Mouse (Mus musculus) testis, adult 2 months (tissue): Measurements from ENCODE around the gene Tmtc4. TPM values are rescaled to one million over a fixed set of nuclear protein-coding genes. Genes with fewer than 3 reads are reported as not detected.

Experiments
- H3K27ac ChIP-seq: fragments of 200-500 bp; 2 replicates; pipeline ENCODE4 v1.5.1; 2012; ENCODE audit warnings: low read depth, low read length; ENCODE audit not compliant: control insufficient read depth, insufficient read depth
- H3K27me3 ChIP-seq: fragments of 200-500 bp; 2 replicates; pipeline ENCODE4 v1.6.1; 2012; ENCODE audit warnings: mild to moderate bottlenecking, low read length, moderate library complexity; ENCODE audit not compliant: control insufficient read depth, insufficient read depth
- H3K36me3 ChIP-seq: fragments of 200-500 bp; 2 replicates; pipeline ENCODE4 v1.6.1; 2012; ENCODE audit warnings: mild to moderate bottlenecking, low read length; ENCODE audit not compliant: control insufficient read depth, insufficient read depth
- H3K4me1 ChIP-seq: fragments of 200-500 bp; 2 replicates; pipeline ENCODE4 v1.6.1; 2012; ENCODE audit warnings: low read length; ENCODE audit not compliant: control insufficient read depth, insufficient read depth
- H3K4me3 ChIP-seq: fragments of 200-500 bp; 2 replicates; pipeline ENCODE4 v1.5.1; 2012; ENCODE audit warnings: low read depth, mild to moderate bottlenecking, low read length, moderate library complexity, mixed read lengths; ENCODE audit not compliant: control insufficient read depth
- CTCF ChIP-seq: fragments of 200-500 bp; IDR thresholded peaks from 2 replicates; pipeline ENCODE4 v1.5.1; 2012; ENCODE audit warnings: low read depth, mild to moderate bottlenecking, inconsistent platforms, low read length, moderate library complexity; ENCODE audit not compliant: control insufficient read depth, insufficient read depth, insufficient replicate concordance
- POLR2A ChIP-seq: fragments of 200-500 bp; IDR thresholded peaks from 2 replicates; pipeline ENCODE4 v1.6.1; 2012; ENCODE audit warnings: low read depth, mild to moderate bottlenecking, inconsistent platforms, low read length, moderate library complexity; ENCODE audit not compliant: control insufficient read depth
- polyA plus RNA-seq: library from polyadenylated mRNA; depleted of rRNA; stranded (reverse); fragments of >200 nt; gene quantifications from 2 replicates; pipeline ENCODE4 v1.2.3, GENCODE M21; 2012; rRNA removed

Gene Tmtc4
- 7.2 and 10.4 TPM in 2 replicates for polyA plus RNA-seq

- TF ChIP-seq POLR2A = peak; percentile 85
- TF ChIP-seq CTCF = no peak; the same call in 1 of the 2 replicates
- Histone ChIP-seq H3K27me3 (no peaks in the 10 kb centered on the region), H3K36me3 (no peaks in the 10 kb centered on the region), H3K27ac (peak within 1 kb of the TSS; percentile 90), H3K4me1 (peaks cover 9% of the 10 kb centered on the region), H3K4me3 (peak within 1 kb of the TSS; percentile 91)
Observed at GRCm38 (mm10) chr14:122983226-122984215, at the start of gene Tmtc4. Tmtc4 (minus strand) TSS chr14:122984035.

GRCm38 (mm10) chr14:123032435-123032834 is 48.6 kb upstream of the Tmtc4 start:
- no peaks in the 10 kb centered on the region; the same call in 1 of the 2 replicates for H3K4me1 ChIP-seq
- H3K27me3 ChIP-seq = no peaks in the 10 kb centered on the region
- TF ChIP-seq POLR2A (no peak), CTCF (no peak)
- no peak overlapping the region for H3K27ac ChIP-seq
- no peak overlapping the region for H3K4me3 ChIP-seq
- H3K36me3 ChIP-seq = no peaks in the 10 kb centered on the region

GRCm38 (mm10) chr14:123027876-123028275 is 44.0 kb upstream of the Tmtc4 start:
- Histone ChIP-seq H3K36me3 (no peaks in the 10 kb centered on the region), H3K4me1 (no peaks in the 10 kb centered on the region), H3K27ac (no peak overlapping the region), H3K4me3 (no peak overlapping the region), H3K27me3 (no peaks in the 10 kb centered on the region)
- TF ChIP-seq POLR2A (no peak), CTCF (no peak)

GRCm38 (mm10) chr14:123022981-123023380 is 39.1 kb upstream of the Tmtc4 start:
- no peak overlapping the region for H3K4me3 ChIP-seq
- no peaks in the 10 kb centered on the region for H3K36me3 ChIP-seq
- H3K4me1 ChIP-seq = no peaks in the 10 kb centered on the region
- H3K27ac ChIP-seq = no peak overlapping the region
- no peaks in the 10 kb centered on the region for H3K27me3 ChIP-seq
- TF ChIP-seq CTCF (no peak), POLR2A (no peak)

GRCm38 (mm10) chr14:123016310-123016709 is 32.5 kb upstream of the Tmtc4 start:
- H3K27me3 ChIP-seq = no peaks in the 10 kb centered on the region
- no peak for TF ChIP-seq POLR2A
- no peak for TF ChIP-seq CTCF
- H3K4me1 ChIP-seq = no peaks in the 10 kb centered on the region
- H3K36me3 ChIP-seq = no peaks in the 10 kb centered on the region
- H3K4me3 ChIP-seq = no peak overlapping the region
- H3K27ac ChIP-seq = no peak overlapping the region

GRCm38 (mm10) chr14:123015687-123016086 is 31.9 kb upstream of the Tmtc4 start:
- Histone ChIP-seq H3K27ac (no peak overlapping the region), H3K4me3 (no peak overlapping the region), H3K4me1 (no peaks in the 10 kb centered on the region), H3K36me3 (no peaks in the 10 kb centered on the region), H3K27me3 (no peaks in the 10 kb centered on the region)
- TF ChIP-seq CTCF (no peak), POLR2A (no peak)
